Mouse (Mus musculus) layer of hippocampus, adult 8-10 months (tissue): ENCODE data around the gene Uhrf2. TPM values are rescaled to one million over a fixed set of nuclear protein-coding genes. Genes with fewer than 3 reads are reported as not detected.
A peak's percentile ranks its signal among the peaks of the same experiment; 100 is the strongest.
"Not testable (repeated sequence)": the region's sequence is repeated elsewhere in the genome, so short reads cannot be mapped to it uniquely, and the experiment has no call there.

ENCODE experiments used
- DNase-seq, 2 experiments: peaks; one replicate each; pipeline ENCODE4 v3.0.0; 2022; ENCODE audit warnings: low spot score in 2 of 2
- total RNA-seq, 4 experiments: library from RNA; stranded (reverse); gene quantifications; 2 replicates each; pipeline ENCODE4 v1.2.4; 2022

Gene Uhrf2
- 10 to 100 TPM; 53.8 to 80.4 (median 61.7) TPM for total RNA-seq

DNA sequence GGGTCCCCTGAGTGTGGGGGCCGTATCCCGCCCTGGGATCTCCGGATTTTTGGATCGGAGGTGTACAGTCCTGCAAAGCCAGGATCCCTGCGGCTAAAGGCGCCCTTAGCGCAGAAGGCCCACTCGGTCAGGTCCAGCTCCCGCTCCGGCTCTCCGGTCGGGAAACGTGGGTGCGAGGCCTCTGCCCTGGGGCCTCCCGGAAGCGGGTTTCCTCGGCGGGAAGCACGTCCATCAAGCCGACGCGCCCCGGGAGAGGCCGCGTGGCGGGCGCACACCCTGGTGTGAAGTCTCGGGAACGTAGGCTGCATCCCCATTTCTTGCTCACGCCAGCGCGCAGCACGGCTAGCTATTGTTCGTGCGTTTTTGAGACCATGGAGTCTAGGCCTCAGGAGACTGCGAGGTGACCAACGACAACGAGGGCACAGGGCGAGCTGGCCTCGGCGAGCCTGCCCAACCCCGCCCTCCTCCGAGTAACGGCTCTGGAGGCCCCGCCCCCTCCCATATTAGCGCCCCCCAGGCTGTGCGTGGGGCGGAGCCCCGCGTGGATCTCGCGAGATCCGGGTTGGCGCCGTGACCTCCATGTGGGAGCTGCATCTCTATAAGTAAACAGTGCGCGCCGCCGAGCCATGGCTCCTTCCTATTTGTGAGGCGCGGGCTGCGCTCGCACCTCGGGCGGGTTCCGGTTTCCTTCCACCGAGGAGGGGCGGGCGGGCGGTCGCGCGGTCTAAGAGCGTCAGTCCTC, at the start of gene Uhrf2:
TSS of gene Uhrf2 (plus strand) at position 620 of the 742 bp plus-strand sequence.
- peak; percentile 91 to 93 for DNase-seq

DNA sequence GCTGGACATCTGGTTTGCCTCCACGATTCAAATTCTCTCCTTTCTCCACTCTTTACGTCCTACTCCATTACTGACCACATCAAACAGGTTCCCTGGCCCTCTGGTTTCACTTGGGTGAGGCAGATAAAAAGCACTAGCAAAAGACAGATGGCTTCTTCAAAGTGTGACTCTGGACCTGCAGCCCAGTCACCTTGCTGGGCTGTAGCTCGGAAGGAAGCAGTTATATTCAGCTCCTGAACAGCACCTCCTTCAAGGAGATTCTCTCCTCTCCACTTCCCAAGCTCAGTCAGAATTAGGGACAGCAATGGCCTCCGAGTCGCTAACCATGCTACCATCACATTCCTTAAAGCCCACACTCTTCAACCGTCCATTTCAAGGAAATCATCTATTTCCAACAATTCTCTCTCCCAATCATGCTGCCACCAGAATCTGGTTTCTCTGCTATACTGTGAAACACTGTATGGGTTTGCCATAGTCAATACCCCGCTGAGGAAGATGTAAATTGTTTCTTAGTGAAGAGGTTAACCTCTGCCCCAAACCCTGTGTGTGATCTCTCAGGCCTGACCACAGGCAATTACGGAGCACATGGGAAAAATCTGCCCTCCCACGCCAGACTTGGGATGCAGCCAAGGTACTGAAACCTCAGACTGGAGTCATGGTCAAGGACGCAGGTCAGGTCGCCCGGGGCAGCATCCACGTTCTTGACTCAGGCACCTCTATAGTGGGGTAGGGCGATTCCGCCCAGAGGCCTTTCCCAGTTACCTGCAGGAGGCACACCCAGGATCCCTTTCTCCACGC, 45.9 kb upstream of the Uhrf2 start:
- DNase-seq = no peak

DNA sequence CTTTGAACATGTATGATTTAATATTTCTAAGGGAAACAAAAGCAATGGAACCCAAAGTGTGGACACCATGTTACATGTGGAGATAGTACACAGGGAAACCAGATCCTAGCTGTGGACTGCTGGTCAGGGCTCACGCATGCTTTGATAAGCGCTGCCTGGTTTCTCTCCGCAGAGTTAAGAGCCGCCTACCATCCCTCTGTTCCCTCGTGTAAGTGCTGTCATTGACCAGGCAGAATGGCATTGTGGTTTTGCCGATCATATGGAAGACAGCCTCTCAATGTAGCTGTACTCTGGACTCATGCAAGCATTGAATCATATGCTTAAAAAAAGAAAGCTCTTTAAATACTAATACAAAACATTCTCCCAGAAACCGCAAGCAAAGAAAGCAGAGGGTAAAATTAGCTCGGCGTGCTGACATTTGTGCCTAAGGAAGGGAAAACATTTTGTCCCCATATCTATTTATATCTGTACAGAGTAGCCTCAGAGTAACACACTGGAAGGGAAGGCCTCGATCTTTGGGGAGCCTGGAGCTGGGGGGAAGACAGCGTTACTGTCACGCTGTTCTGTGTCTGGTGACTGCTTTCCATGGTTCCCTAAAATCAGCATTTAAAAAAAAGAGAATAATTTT, 43.7 kb upstream of the Uhrf2 start:
- DNase-seq = no peak

DNA sequence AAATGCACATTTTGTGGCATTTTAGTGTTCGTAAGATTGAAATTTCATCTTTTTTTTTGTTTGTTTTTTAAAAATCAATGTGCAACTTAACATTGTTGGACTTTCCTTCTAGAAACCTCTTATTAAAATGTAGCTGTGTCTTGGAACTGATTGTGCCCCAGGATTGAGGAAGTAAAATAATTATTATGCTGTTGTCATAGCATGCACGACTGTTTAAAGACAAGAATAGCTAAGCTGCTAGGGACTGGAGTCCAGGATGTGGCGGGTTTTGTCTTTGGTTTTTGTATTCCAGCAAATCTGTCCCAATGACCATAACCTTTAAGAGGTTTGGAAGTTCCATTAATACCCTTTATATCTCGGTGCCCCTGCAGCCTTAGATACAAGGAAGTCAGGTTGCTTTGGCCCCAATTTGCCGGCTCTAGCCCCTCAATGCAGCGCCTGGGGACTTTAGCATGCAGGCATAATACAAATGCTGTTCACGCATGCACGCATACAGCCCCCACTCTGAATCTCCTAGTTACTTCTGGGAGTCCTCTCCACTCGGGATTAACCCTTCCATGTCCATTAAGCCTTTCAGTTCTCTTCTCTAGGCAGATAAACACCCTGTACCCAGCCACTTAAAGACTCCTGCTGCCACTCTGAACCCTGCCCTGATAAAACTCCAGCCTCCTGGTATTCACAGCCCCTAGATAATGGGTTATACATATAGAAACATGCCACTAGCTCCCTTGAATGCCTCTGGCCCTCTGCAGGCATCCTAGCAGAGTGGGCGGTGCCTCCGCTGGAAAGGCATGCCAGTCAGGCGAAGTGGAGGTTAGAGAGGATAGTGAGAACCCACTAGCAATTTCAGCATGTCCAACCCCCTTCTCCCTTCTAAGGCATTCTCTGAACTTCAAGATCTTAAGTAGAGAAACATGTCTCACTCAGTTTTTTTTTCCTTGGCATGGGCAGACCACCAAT, 29.6 kb upstream of the Uhrf2 start:
- DNase-seq = no peak

DNA sequence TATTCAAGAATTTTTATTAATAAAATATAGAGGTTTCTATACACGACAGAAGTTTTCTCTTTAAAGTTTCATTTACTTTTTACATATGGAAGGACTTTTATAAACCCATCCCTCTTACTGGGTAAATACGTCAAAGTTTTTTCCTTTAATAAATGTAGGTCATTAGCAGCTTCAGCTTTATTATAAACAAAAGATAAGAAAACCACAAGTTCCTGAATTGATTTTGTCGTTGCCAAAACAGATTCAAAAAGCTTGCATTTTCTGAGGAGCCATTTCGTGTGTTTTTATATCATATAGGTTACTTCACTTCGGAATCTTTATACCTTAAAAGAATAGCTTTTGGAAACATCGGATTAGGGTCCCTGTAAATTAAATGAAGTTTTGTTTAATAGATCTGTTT, 28.8 kb upstream of the Uhrf2 start:
- DNase-seq = no peak

DNA sequence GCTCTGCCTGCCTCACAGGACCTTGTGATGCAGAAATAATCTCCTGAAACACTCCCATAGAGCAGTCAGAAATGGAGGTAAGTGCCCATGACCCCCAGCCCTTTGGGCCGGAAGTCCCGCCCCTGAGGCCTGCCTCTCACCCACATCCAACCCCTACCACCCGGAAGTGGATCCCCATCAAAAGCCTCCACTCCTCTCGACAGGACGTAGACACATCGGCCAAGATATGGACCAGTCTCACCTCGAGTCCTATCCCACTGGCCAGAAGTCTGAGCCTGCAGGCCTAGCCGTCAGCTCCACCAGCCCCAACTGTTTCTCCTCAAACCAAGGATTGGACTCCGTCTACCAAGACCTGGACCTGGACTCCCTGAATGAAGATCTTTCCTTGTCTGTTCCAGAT, 26.7 kb upstream of the Uhrf2 start, which contains the start of gene Trpd52l3:
TSS of gene Trpd52l3 (plus strand) at position 170 of the 400 bp plus-strand sequence.
- no peak for DNase-seq

DNA sequence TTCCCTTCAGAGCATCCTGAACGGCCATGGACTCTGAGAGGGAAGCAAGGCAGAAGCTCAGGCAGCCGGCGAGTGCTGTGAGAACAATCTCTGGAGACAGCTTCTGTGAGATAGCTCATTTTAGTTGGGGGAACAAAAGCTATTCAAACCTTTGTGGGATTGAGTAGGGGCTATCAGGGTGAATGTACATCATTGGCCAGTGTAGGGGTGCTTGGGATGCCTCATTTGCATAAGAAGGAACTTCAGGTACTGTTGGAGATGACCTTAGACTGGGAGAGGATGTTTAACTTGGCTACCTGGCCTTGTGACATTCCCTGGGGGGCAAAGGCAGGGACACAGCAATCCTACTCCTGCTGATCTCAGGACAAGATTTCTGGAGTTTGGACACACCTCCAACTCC, 23.9 kb upstream of the Uhrf2 start:
- no peak for DNase-seq

DNA sequence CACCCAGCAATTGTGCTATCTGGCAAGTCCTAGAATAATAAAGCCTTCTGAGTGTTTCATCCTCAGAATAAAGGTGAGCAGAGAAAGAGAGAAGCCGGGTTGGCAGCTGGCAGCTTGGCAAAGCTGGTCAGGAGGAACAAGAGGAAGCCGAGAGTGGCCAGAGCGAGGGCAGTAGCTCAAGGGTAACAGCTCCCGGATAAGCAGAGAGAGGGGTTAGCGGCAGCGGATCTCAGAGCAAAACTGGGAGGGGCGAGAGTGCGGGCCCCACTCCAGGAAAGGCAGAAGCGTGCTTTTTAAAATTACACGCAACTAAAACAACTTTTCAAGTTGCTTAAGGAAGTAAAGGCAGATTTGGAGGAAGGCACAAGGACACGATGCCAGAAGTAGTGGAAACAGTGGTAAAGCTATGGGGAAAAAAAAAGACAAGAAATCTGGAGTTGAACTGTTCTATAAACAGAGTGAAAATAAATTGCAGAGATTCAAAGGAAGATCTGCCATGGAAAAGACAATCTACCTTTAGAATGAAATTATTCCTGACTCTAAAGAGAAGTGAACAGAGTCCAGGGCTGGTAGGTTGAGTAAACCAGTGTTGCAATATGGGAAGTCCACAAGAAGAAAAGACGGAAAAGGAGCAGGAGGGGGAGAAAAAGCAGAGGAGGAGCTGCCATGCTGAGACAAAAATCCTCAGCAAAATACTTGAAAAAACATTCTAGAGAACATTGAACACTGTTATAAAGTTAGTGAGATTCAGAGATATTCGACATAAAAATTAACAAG, 19.6 kb upstream of the Uhrf2 start:
- no peak for DNase-seq

DNA sequence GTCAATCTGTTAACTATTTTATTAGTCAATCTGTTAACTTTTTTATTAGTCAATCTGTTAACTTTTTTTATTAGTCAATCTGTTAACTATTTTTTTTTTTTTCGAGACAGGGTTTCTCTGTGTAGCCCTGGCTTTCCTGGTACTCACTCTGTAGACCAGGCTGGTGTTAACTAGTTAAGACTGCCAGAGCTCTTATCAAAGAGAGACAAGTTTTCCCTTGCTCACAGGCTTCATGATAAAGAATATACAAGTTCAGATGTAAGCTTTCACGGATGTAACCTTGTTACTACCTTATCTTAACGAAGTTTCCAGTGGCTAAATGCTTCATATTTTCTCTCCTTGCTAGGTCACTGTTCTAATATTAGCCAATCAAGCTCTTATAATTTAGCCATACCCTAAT, 16.0 kb upstream of the Uhrf2 start:
- DNase-seq = no peak

DNA sequence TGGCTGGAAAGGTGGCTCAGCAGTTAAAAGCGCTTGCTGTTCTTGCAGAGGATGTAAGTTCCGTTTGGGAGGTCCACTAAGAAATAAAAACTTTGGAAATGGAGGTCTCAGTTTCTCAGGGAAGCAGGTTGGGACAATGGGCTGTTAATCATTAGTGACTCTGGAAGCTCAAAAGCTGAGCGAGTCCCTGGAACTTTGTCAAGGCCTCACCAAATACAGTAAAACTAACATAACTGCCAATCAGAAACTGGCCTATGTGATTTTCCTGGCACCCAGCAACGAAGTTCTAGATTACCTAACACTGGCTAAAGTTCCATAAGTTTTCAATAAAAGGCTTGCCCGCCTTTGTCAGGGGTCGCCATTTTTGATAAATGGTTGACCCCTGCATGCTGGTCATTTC, 14.2 kb upstream of the Uhrf2 start:
- no peak for DNase-seq

DNA sequence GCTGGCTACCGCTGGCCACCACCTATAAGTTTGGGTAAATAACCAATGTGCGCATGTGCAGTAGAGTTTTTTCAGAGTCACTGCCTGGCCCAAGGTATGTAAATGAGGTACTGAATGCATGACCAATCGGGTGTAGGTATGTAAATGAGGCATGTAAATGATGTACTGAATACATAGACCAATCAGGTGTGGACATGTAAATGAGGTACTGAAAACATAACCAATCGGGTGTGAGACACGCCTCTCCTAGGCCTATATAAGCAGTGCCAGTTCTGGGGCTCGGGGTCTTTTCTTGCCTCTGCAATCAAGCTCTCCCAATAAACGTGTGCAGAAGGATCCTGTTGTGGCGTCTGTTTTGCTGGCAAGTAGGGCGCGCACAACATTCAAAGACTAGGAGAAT, 6.9 kb upstream of the Uhrf2 start:
- not testable (repeated sequence) for DNase-seq

DNA sequence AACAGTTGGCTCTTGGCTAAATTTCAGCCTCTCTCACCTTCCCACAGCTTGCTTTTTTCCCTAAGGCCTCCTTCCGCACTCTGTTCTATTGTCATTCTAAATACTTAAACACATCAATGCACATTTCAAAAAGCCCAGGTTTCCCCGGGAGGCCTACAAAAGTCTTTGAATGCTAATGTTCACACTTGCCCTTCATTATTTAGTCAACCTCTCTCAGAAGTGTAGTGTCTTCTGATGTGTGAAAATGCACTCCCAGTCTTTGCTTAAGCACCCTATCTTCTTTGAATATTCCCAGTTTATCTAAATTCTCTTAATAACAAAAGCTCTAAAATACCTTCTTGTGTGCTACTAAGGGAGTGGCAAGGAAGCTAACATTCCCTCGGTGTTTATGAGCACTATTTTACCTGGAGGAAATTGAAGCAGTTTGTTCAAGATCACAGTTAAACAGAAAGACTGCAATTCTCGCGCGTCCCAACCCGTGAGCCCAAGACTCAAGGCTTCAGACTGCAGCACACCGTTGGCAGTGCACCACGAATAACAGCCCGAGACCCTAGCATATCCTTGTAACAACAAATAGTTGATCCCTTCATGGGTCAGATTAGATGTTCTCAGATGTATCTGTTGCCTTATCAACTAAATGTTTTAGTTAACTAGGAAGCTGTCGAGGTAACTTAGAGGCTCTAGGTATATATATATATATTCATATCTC, 1.2 kb upstream of the Uhrf2 start:
- DNase-seq = no peak

DNA sequence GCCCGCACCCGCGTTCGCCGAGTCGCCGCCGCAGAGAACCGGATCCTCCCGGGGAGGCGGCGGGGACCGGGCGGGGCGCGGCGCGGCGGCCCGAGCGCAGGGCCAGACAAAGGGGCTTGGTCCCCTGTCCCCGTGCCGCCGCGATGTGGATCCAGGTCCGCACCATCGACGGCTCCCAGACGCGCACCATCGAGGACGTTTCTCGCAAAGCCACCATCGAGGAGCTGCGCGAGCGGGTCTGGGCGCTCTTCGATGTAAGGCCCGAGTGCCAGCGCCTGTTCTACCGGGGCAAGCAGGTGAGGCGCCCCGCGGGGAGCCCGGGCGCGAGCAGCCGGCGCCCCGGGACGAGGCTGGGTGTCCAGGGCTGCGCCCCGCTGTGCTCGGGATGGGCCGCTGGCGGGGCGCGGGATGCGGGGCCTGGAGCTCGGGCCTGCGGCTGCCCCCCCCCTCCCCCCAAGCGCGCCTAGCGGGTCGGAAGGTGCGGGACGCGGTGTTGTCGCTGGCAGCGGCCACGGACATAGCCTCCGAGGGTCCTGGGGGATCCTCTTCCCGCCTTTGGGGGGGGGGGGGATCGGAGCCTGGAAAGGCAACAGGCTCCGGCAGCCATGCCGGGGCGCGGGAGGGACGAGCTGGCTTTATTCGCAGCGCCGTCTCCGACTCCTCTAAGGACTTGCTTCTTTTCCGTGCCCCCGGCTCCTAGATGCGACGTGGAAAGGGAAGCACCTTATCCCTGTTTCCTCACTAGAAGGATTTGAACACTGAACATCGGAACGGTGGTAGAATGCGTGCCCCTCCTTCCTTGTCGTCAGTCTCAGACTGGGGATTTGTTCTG, 539 bp downstream of the Uhrf2 start:
- DNase-seq = no peak

DNA sequence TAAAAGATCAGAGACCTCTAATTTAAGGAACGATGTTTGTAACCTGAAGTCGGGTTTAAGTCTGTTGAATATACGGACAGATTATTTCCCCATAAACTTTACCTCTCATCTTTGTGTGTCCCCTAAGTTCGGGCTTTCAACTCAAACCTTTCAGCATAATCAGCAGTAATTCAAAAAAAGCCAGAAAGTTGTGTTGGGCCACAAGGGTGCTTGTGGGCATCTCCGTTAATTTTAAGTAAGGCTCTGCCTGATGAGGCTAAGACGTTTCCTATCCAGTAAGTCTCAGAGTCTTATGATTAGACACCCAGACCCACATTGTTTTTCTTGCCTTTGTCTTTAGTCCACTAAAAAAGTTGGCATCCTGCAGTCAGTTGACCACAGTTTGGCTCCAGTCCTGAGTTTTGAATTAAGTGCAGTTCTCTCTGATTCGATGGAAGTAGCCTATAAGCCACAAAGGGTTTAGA, 1.2 kb downstream of the Uhrf2 start:
- no peak for DNase-seq

DNA sequence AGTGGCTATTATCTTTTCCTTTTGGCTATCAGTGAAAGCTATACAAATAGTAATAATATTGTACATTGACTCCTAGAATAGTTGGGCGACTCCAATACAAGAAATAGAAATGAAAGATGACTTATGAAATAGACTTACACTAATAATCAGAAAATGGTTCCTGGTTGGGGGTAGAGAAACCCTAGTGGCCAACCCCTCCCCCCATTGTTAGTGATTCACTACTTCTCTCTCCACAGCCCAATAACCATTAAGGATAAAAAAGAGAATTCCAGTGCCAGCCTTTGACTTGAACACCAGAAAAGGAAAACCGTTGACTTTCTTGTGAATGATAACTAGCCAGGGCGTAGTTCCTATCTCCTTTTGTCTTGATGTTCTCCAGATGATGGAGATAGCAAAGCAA, 1.9 kb downstream of the Uhrf2 start:
- no peak for DNase-seq

DNA sequence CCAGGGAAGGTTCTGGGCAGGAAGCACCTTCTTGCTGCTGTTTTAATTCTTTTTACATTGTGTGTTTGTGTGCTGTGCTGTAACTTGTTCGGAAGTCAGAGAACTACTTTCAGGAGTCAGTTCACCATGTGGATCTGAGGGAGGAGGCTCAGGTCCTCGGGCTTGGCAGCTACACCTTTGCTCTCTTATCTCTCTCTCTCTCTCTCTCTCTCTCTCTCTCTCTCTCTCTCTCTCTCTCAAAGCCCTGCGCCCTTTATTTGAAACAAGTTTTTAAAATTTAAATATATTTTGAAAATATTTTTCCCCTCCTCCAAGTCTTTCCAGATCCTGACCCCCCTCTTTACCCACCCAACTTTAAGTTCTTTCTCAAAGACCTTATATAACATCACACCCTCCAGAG, 5.0 kb downstream of the Uhrf2 start:
- no peak for DNase-seq

DNA sequence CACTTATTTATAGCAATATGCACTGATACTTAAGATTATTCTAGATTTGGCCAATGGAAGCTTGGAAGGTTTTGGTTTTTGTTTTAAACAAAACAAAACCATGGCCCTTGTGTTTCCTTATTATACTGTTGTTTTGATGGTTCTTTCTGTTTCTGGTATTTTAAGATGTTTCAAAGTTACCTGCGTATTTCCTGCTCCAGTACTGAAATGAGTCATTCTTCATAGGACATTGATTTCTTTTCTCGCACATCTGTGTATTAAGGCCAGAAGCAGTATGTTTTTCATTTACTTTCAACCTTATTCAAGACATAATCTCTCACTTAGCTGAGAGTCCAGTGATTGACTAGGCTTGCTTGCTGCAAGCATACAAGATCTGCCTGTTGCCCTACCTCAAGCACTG, 13.4 kb downstream of the Uhrf2 start:
- DNase-seq = no peak

DNA sequence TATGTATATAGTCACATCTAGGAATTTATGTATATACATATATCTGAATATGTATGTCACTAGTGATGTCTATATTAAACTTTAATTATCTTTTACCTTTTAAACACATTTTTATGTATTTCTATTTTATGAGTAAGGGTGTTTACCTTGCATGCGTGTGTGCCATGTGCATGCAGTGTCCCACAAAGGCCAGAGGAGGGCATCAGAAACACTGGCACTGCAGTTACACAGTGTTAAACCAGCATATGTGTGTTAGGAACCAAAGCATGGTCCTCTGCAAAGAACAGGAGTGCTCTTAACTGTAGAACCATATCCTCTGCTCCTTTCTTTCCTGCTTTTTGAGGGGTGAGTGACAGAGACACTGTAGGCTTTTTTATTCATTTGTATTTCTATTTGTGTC, 14.3 kb downstream of the Uhrf2 start:
- DNase-seq = no peak

DNA sequence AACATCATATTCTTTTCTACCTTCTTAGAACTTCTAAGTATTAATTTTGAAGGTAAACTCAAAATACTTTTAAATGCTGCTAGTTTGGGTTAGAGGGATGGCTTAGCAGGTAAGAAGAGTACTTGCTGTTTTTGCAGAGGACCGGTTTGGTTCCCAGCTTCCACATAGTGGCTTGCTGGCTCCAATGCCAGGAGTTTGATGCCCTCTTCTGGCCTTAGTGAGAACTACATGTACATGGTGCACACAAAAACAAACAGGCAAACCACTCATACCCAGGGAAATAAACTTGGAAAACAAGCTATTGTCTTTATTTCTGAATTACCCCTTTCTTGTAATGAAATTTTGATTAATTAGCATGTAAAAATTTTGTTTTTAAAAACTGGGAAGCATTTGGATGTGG, 15.5 kb downstream of the Uhrf2 start:
- DNase-seq = no peak
